Mouse (Mus musculus) frontal cortex, adult (tissue): ENCODE results near the gene Cd3e.
"Not testable (repeated sequence)": the region's sequence is repeated elsewhere in the genome, so short reads cannot be mapped to it uniquely, and the experiment has no call there.

Experiments used
- ATAC-seq: cut with Nextera tagmentation; 2 replicates; pipeline ENCODE4 v1.9.2; 2017; ENCODE audit warnings: mild to moderate bottlenecking, moderate library complexity, mixed read lengths; ENCODE audit not compliant: low TSS enrichment

Cd3e gene

DNA sequence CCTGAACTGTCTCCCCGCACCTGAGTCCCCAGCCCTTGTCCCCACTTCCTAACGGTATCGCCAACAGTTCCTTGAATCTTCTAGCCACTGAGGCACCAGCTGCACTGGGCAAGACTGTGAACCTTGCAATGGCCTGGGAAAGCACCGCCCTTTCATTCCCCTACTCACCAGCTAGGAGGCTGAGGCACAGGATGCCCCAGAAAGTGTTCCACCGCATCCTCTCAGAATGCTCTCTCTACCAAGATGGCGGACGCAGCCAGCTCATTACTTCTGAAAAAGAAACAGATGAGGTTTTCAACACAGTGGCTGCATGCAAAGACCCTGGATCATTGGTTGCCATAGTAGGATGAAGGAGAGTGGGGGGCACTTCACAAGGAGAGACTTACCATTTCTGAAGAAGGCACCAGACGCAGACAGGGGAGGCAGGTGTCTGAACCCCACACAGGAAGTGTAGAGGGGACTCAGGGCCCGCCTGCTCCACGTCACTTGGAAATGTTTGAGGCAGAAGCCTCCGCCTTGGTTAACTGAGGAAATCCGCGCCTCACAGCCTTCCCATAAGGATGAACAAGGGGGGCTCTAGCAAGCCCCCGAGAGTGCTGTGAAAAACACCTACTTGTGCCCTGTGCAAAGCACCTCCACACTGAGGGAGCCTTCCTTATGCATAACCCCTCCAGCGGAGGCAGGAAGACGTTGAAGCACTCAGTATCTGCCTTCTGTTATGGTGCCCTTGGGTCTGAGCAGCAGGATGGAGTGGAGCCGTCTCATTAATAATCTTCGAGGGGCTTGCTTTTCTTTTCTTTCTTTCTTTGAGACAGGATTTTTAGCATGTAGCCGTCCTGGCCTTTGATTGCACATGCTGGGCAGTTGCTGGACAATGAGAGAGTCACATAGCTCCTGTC, at the start of gene Cd3e:
TSS of gene Cd3e (minus strand) at position 448 of the 899 bp plus-strand sequence.
- ATAC-seq = no peak

DNA sequence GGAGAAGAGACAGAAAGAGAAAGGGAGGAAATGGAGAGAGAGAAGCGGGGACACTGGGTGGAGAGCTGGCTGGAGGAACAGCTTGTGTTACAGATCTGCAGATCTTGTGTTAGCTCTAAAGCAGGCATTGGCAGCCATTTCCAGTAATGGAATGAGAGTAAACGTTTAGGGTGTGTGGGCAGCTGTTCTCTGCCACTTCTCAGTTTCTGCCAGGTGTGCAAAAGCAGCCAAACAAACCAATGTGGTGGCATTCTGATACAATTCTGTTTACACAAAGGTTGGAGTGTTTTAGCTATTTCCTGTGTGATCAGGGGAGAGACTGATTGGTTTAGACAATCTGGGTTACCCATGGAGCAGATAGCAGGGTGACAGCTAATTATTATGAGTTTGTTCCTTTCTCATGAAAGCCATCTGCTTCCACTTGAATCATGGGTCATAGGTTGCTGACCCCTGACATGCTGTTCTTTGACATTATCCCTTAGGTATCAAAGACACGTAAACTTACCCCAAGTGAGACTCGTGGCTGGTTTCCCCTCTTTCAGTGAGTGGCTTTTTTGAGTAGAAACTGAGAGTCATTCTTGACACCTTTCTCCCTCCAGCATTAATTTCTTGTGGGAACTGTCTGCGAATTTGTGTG, 49.0 kb upstream of the Cd3e start:
- ATAC-seq = no peak

DNA sequence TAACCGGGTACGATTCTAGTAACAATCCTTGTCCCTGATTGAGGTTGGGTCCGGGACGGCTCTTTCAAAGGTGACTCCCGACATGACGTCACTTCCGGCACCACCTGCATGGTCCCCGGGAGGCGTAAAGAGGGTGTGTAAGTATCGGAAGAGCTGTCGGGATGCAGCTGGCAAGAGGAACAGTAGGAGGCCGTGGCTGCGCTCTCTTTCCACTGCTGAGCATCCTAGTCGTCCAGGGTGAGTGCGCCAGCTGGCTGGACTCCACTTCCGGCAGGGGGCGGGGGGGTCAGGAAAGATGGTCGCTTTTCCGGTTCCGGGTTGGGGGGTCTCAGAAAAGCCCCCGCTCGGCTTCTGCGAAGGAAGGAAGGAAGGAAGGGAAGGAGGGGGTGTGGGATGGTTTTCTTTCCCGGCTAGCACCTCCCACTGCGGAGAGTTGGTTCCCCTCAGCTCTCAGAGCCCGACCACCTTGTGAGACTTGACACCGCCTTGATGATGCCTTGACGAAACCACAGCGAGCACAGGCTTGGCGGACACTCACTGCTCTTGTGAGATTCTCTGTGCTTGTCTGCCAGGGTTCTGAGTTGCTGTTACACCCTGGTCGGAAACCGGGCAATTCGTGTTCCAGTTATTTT, 45.8 kb upstream of the Cd3e start, which contains the start of gene Mpzl3:
TSS of gene Mpzl3 (plus strand) at position 105 of the 632 bp plus-strand sequence.
- peak; percentile 95 for ATAC-seq

DNA sequence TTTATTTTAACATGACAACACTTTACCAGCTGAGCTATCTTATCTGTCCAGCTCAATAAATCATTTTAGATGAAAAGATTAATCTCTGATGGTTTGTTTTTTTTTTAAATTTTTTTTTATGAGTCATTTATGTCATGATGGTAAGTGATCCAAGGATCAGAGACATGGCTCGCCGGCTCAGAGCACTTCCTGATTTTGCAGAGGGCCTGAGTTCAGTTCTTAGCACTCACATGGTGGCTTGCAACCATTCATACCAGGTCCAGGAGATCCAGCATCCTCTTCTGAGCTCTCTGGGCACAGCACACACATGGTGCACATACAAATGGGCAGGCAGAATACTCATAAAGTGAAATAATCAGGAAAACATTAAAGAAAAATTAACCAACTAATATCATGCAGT, 40.9 kb upstream of the Cd3e start:
- ATAC-seq = no peak

DNA sequence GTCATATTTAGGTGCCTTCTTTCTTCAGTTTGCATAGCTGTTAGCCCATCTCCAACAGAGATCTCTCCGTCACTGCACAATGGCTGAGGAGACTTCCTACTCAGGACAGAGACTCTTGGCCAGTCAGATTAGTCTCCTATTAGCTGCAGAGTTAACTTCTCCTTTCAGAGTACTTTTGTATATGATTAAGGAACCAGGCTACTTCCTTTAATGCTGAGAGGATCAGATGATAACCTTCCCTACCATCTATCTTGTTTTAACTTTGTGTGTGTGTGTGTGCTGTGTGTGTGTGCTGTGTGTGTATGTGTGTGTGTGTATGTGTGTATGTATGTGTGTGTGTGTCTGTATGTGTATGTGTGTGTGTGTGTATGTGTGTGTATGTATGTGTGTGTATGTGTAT, 40.3 kb upstream of the Cd3e start:
- no peak for ATAC-seq

DNA sequence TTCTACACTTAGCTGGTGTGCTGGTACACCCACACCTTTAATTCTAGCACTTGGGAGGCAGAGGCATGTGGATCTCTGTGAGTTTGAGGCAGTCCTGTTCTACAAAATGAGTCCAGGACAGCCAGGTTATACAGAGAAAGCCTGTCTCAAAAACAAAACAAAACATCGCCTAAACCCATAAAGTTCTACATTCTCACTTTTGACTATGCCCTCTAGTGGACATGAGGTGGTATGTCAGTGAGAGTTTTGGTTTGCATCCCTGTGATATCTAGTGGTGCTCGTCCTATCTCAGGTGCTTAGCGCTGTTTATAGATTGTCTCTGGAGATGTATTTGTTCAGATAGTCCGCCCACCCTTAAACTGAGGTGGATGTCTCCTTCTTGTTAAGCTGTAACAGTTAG, 39.1 kb upstream of the Cd3e start:
- ATAC-seq = peak; percentile 50; the same call in 1 of the 2 replicates

DNA sequence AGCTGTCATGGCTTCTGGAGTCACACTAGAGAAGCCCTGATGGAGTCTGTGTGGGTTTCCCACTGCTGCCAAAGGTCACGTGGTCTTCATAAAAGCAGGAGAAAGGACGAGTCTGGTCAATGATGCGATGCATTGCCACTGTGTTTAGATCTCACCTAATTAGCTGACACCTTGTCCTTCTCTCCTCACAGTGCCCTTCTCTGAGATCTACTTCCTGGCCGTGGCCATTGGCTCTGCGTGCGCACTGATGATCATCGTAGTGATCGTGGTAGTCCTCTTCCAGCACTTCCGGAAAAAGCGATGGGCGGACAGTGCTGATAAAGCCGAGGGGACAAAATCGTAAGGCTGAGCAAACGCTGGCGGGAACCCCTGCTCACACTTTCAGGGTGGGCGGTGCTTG, 37.5 kb upstream of the Cd3e start:
- ATAC-seq = no peak

DNA sequence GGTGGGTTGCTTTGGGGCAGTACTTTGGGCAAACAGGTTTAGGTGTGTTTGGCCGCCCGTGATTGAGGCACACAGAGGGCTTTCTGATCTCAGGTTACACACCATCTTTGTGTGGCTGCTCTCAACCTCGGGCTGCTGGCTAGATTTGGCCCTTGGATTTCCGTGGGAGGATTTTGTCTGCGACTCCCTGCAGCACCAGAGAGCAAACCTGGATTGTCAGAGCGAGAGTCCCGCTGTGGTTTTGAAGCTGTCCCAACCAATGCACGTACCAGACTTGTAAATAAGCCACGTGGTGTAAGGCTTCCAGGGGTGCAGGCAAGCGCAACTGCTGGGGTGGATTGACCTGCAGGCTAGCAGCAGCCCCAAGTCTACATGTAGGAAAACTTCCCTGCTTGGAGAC, 33.5 kb upstream of the Cd3e start:
- no peak for ATAC-seq

DNA sequence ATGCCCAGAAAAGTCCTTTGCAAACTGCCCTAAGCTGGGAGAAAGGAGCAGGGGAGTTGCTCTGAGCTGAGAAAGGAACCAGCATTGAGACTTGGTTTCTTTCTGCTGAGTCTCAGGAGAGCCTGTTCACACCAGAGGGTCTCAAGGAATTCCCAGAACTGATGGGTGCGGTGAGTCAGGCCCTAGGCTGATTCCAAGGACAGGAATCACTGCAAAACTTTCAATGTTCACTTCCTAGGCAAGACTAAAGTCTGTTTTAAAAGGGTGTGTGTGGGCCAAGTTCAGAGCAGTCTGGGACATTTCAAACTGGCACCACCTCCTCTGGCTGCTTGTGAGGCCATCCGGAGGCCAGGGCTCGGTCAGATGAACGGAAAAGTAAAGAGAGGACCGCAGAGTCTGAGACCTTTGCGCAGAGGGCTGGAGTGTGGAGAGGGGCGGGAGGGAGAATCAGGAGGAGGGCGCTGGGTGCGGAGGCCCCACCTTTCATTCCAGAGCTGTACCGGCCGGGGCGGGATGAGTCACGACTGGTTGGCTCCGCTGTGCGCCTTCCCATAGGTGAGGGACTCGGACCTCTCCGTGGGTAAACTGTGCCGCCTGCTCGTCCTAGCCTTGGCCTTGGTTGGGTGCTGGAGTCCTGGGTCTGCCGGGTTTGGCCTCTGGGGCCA, 32.8 kb upstream of the Cd3e start:
- no peak for ATAC-seq

DNA sequence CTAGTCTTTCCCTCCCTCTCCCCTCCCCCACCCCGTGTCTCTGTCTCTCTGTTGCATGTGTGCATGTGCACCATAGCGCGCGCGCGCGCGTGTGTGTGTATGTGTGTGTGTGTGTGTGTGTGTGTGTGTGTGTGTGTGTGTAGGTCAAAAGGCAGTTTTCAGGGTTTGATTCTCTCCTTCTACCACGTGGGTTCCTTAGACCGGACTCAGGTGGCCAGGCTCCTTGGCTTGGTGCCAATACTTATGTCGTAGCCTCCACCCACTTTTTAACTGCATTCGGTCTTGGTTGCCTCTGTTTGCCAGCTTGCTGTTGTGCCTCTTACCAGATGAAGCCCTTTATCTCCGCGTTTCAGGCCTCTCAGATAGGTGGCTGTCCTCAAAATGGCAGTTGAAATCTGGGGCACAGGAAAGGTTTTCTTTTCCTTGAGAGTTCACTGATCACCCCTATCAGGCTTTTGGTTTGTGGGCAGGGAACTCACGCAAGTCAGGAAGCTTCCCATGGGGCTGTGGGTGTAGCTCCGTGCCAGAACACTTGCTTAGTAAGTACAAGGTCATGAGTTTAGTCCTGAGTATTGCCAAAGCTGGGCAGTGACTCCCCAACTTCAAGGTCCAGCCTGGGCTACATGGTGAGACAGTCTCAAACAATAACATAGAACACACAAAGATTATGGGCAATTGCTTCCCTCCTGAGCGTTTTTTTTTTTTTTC, 31.9 kb upstream of the Cd3e start:
- no peak for ATAC-seq

DNA sequence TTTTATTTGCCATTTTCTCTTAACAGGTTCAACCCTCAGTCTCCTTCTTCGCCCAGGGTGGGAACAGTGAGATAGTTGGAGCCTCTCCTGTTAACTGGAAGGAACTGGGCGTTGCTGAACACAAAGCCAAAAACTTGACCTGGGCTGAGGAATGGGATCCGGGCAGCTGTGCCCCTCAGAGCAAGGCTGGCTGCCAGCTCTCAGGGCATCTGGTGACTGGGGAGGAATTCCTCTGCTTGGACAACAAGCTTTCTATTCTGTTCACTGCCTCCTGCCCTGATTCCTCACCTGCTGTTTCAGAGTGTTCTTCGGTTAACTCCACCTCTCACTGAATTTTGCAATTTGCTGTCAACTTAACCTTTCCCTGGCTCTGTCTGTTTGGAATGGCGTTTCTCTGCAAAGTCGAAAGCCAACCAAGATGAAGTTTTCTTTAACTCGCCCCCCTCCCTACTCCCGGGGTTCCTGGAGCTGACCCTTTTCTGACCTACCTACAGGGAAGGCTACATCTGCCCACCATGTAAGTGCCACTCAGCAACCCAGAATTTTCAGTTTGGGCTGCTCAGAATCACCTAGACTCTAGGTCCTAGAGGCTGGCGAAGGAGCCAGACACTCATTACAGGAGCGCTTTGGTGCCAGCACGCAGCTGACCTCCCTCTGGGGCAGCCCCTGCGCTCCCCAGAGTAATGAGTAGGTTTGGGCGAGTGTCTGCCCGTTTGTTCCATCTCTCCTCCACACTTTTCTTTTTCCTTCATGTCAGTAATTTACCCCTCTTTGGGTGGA, 30.8 kb upstream of the Cd3e start:
- no peak for ATAC-seq

DNA sequence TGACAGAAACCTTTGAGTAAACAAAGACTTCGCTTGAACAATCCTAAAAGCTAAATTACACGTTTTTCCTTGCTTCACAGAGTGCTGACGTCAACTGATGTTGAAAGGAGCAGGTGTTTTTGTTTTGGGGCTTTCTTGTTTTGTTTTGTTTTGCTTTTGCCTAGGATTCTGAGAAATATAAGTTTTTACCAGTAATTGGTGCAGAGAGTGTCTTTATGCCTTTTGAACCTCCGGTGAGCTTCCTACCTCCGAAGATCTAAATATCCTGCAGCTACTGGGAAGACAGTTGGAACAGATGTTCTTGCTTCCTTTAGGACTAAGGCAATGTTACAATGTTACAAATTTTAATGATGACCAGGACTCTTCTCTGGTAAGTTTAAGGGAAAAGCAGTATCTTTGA, 30.1 kb upstream of the Cd3e start, which contains the start of gene Mpzl2:
TSS of gene Mpzl2 (plus strand) at position 301 of the 400 bp plus-strand sequence.
- ATAC-seq = no peak

DNA sequence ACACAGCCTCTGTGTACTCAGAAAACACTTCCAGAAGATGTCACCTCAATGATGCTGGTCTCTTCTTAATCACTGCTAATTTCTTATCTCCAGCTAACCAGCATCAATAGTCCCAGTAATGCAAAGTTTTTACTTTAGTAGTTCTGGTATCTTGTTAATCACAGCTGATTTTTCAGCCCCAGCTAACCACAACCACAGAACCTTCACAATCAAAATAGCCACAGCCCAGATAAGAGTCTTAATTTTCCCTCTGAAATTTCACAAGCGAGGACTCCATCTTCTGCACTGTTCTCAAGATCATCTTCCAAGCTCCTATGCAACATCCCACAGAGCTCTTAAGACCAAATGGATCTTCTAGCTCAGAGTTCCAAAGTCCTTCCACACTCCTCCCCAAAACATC, 28.4 kb upstream of the Cd3e start:
- ATAC-seq = not testable (repeated sequence)

DNA sequence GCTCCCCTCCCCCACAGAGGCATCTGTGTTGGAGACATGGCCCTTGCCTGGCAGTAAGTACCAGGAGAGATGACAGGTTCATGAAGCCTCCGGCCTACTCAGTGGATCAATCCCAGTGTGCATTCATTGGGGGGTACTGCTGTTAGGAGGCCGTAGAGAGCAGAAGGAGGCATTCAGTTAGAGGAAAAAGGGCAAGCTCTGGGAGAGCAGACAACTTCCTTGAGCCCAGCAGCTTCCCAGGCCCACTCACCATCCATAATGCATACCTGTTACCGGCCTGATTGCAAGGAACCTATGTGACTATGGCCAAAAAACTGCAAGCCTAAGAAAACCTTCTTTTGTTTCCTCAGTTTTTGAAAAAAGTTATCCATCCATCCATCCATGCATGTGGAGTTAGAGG, 25.1 kb upstream of the Cd3e start:
- ATAC-seq = no peak

DNA sequence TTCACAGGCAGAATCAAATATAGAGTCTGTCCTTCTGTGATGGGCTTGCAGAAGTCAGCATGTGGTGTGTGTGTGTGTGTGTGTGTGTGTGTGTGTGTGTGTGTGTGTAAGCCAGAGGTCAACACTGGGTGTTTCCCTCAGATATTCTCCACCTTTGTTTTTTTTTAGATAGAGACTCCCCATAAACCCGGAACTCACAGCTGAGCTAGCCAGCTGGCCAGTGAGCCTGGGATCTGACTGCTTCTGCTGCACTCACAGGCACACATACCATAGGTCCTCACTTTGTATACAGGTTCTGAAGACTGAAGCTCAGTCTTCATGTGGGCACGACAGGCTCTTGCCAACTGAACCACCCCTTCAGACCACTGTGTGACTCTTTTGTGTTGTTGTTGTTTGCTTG, 22.8 kb upstream of the Cd3e start:
- ATAC-seq = no peak

DNA sequence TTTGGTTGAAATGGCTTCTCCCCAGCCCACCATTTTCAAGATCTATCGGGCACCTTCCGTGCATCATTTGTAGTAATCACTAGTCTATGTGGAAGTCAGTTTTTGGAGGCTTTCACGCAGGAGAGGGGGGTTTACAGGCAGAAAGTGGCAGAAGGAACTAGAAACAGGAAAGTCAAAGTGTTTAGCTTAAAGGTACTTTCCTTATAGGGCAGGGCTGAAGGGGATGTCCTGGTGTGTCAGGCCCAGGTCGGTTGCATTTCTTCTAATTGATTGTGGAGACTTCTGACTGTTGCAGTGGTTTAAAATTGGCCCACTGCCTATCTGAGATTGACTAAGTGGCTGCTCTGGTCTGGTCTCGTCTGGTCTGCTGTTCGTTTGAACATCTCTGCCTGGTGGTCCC, 20.9 kb upstream of the Cd3e start:
- ATAC-seq = no peak

DNA sequence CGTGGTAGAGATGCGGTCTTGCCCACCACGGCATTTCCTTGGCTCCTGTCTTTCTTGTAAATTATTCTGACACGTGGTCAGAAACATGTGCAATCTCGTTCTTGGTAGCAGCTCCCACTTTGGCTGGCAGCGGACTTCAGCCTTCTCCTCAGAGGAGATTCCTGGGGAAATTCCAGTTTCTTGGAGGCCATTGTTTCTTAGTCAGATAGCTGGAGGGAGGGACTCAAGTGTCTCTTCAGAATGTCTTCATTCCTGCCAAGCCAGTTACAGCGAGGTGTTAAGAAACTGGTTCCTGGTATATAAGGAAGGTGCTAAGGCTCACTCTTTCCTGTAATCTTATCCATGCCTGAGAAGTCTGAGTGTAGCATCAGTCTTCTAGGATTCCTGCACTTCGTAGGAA, 17.9 kb upstream of the Cd3e start:
- ATAC-seq = no peak

DNA sequence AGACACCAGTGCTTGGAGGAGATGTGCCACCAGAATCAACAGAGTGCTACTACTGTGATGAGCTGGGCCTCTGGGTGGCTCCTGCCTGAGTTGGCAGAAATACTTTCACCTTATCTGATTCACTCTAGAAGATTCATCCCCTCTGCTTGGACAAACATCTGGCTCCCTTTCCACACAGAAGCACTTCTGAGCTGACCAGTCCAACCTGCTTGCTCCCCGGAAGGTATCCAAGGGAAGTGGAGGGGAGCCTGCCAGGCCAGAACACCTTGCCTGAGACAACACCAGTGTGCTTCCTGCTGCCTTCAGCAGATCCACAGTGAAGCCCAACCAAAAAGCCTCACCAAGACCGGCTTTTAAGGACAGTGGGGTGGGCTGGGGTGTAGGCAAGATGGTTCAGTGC, 14.8 kb upstream of the Cd3e start:
- ATAC-seq = no peak

DNA sequence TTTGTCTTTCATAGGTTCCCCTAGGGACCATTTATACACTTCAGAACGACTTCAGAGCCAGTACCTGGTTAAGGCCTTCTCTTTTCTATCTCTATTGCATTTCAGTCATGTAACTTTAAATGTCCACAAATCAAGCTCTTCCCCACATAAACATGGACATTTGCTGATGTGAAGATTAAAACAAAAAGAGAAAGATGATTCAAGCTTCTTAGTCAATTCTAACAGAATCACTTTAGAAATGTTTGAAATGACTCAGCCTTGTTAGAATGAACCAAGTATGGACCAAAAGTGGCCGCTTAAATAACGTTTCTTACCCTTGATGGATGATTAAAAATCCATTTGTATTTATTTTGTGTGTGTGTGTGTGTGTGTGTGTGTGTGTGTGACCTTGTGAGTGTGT, 14.2 kb upstream of the Cd3e start:
- no peak for ATAC-seq

DNA sequence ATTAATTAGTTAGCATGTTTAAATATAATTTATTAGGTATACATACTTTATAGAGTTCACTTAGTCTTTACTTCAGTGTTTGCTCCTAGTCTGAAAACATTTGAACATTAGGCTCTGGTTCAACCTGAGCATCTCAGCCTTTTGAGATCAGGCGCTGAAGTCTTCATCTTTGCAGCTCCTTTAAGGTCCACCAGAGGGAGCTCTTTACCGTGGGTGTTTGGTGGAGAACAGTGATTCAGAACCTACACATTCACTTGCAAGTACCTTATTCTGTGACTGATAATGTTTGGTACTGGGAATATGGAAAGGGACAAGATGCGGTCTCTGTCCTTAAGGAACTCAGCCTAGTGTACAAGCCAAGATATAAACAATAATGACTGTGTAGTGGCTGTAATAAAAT, 13.4 kb upstream of the Cd3e start:
- ATAC-seq = peak; percentile 57; the same call in 1 of the 2 replicates

DNA sequence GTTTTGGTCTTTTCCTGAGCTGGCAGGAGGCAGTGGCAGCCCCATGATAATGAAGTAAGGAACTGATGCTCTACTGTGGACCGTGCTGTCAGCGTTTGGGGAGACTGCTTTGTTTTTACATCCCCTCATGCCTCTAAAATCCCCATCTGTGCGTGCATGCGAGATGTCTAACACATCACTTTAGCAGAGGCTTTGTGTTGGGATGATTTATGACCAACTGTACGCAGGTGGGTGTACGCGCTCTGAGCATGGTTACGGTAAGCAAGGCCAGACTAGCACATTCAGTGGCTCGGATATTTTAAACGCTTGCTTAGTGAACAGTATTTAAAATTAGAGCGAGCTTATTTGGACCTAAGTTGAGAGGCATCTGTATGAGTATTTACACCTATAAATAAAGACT, 8.6 kb upstream of the Cd3e start:
- peak; percentile 76 for ATAC-seq
